Mouse (Mus musculus) 3T3-L1 (cell line): Measurements from ENCODE around the gene Gm20773.
"Not testable (repeated sequence)": the region's sequence is repeated elsewhere in the genome, so short reads cannot be mapped to it uniquely, and the experiment has no call there.

Experiments
- DNase-seq: peaks from one replicate; pipeline ENCODE4 v3.0.0-alpha.2; 2015; ENCODE audit warnings: low read depth, low spot score

Gene Gm20773

GRCm38 (mm10) chrY:13493726-13494125, at the start of gene Gm20773:
Gene Gm20773 (plus strand): TSS chrY:13494026.
- DNase-seq = not testable (repeated sequence)

DNA sequence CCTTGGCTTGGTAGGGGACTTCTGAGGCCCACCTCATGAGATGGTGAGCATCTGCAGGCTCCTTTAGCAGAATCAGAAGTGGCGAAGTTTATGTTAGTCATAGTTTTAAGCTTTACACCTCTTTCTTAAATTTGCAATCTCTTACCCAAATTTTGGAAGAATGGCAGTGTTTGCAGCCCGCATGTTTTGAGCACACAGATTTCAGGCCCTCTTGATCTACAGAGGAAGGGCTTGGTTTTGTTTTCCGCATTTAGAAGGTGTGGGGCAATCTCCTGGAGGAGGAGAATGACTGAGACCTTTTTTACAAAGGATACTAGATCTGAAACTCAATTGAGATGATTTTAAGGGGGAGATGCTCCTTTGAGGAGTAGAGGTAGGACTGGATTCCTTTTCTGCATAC, 28.3 kb upstream of the Gm20773 start, which contains the start of gene Gm21866:
TSS of gene Gm21866 (minus strand) at position 101 of the 400 bp plus-strand sequence.
- DNase-seq = not testable (repeated sequence)
